Mouse (Mus musculus): ENCODE measurements around the gene Fam166b. TPM values are rescaled to one million over a fixed set of nuclear protein-coding genes. Genes with fewer than 3 reads are reported as not detected.

Gene Fam166b
- polyA plus RNA-seq, 1 experiment from 2014 or later: 2.2 TPM

DNA sequence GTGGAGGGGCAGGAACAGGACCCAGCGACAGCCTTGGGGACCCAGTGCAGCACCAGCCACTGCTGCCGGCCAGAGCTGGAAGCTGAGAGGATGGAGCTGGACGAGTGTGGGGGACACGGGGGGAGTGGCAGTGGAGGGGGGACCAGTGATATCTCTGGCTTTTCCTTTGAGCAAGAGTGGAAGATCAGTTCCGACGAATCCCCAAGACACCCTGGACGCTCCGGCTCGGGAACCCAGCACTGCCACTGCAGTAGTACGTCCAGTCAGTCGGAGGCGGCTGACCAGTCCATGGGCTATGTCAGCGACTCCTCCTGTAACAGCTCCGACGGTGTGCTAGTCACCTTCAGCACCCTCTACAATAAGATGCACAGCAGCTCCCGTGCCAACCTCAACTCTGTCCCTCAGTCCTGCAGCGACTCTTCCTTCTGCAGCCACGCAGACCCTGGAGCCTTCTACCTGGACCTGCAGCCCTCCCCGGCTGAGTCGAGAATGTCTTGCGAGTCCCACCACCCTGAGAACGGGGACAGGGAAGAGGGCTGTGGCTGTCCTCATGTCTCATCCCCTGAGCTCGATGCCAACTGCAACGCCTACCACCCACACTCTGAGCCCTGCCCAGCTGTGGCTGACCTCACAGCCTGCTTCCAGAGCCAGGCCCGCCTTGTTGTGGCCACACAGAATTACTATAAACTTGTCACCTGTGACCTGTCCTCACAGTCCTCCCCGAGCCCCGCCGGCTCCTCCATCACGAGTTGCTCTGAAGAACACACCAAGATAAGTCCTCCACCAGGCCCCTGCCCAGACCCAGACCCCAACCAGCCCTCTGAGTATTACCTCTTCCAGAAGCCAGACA, 13.5 kb downstream of the Fam166b start:
- Histone ChIP-seq H3K27ac (no peak overlapping the region), H3K4me2 (replicated peaks) (no peak overlapping the region), H3K36me3 (replicated peaks; ENCODE audit: control insufficient read depth, insufficient read depth) (peaks cover 60% of the 10 kb centered on the region), H3K4me3 (replicated peaks; ENCODE audit: low read length) (no peak overlapping the region), H3K9me3 (ENCODE audit: control insufficient read depth, low read length) (no peaks in the 10 kb centered on the region), H3K4me1 (replicated peaks; ENCODE audit: control insufficient read depth, insufficient read depth, low read length) (peaks cover 7% of the 10 kb centered on the region), H3K27me3 (ENCODE audit: control insufficient read depth, insufficient read depth, low read length) (no peaks in the 10 kb centered on the region), H3K9ac (no peak overlapping the region)
- ATAC-seq (ENCODE audit: low FRiP score): no peak
- no peak for DNase-seq (ENCODE audit: low spot score)
- WGBS: 91% methylated on average over 29 of the region's 29 CpGs

DNA sequence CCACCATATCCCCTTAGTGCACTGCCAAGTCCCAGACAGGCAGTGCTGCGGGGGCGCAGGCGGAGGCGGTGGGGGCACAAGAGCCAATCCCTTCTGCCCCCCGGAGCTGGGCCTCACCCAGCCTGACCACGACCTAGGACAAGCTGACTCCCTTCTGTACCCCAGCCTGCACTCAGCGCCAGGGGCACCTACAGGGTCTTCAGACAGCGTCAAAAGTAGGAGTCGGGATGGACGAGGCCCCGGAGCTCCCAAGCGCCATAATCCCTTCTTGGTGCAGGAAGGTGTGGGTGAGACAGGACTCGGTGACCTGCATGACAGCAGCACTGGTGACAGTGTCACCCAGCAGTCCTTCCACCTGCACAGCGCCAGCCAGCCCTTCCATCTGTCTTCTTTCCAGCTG, 14.2 kb downstream of the Fam166b start:
- Histone ChIP-seq H3K4me2 (replicated peaks) (no peak overlapping the region), H3K27me3 (ENCODE audit: control insufficient read depth, insufficient read depth, low read length) (no peaks in the 10 kb centered on the region), H3K36me3 (replicated peaks; ENCODE audit: control insufficient read depth, insufficient read depth) (peaks cover 56% of the 10 kb centered on the region), H3K9me3 (ENCODE audit: control insufficient read depth, low read length) (no peaks in the 10 kb centered on the region), H3K9ac (no peak overlapping the region), H3K4me1 (replicated peaks; ENCODE audit: control insufficient read depth, insufficient read depth, low read length) (peaks cover 13% of the 10 kb centered on the region), H3K4me3 (replicated peaks; ENCODE audit: low read length) (no peak overlapping the region), H3K27ac (no peak overlapping the region)
- WGBS: 95% methylated on average over 14 of the region's 14 CpGs
- ATAC-seq (ENCODE audit: low FRiP score) (no peak), DNase-seq (ENCODE audit: low spot score) (no peak)

DNA sequence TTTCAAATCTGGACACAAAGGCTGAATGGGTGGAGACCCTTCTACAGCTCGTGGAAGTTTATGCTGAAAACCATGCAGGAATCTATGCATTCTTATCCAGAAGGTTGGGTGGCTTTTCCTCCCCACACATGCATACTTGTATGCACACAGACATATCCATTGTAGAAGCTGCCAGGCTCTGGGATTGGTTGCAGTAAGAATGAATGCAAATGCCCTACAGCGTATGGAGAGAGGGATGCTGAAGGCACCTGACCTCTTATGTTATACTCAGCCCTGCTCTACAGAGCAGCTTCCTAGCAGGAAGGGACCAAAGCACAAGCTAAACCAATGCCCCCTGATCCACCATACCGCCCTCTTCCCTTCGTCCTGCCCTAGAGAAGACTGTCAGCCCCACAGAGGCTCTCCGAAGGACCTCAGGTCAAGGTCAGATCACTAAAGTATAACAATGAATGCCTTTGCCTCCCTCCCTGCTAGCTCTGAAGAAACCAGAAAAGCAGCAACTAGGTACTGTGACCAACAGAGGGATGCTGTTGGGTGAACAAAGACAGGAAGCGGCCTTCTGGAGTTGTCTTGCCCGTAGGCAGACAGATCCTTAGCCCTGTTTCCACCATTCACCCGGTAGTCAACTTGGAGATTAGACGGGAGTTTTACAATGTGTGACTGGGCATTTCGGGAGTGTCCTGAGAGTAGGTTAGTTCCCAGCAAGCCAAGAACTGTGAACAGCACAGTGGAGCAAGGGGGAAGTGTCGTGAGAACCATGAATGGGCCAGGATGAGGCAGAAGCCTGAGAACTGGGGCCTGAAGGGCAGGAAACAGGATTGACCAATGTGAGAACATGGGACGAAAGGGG, 21.6 kb downstream of the Fam166b start:
- 50% methylated on average over 12 of the region's 12 CpGs for WGBS
- Histone ChIP-seq H3K4me1 (replicated peaks; ENCODE audit: control insufficient read depth, insufficient read depth, low read length) (peaks cover 42% of the 10 kb centered on the region), H3K9me3 (ENCODE audit: control insufficient read depth, low read length) (no peaks in the 10 kb centered on the region), H3K4me3 (replicated peaks; ENCODE audit: low read length) (peak overlapping the region; percentile 63), H3K36me3 (replicated peaks; ENCODE audit: control insufficient read depth, insufficient read depth) (peaks cover 2% of the 10 kb centered on the region; the same call in 1 of the 2 replicates), H3K9ac (peak overlapping the region; percentile 91), H3K27me3 (ENCODE audit: control insufficient read depth, insufficient read depth, low read length) (no peaks in the 10 kb centered on the region), H3K4me2 (replicated peaks) (peak overlapping the region; percentile 76), H3K27ac (peak overlapping the region; percentile 98)
- DNase-seq (ENCODE audit: low spot score): peak; percentile 67
- ATAC-seq (ENCODE audit: low FRiP score): peak; percentile 56

DNA sequence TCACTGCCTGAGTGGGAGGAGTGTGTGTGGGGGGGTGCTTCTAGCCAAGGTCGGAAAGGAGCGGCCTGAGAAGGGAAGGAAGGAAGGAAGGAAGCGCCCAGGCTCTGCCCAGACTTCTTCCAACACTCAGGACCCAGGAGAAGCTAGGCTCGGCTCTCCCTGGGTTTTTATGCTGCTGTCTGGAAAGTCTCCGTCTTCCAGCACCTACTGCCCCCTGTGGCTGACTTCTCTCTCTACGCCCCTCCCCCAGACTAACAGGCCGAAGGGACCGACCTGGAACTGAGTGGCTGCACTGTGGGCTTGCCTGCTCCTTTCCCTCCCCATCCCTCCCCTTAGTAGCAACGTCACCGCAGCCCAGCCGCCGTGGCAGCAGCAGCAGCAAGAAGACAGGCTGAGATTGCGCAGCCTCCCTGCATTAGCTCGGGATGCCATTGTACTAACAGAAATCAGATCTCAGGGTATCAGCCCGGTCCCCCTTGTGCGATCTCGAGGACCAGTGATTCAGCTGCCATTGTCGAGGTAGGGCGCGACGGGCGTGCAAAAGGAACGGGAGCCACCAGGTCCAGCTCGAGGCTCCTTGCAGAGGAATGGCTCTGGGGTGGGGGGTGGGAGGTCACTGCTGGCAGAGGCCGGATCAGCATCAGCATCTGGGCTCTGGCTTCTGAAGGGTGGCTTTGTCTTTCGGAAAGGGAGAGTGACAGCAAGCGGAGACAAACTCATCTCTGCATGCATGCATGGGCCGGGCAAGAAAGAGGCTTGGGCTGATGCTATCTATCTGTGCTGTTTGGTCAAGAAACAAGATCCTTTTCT, 22.6 kb downstream of the Fam166b start:
- ATAC-seq (ENCODE audit: low FRiP score) (peak; percentile 97), DNase-seq (ENCODE audit: low spot score) (peak; percentile 89)
- Histone ChIP-seq H3K27me3 (ENCODE audit: control insufficient read depth, insufficient read depth, low read length) (no peaks in the 10 kb centered on the region), H3K36me3 (replicated peaks; ENCODE audit: control insufficient read depth, insufficient read depth) (no peaks in the 10 kb centered on the region; the same call in 1 of the 2 replicates), H3K9me3 (ENCODE audit: control insufficient read depth, low read length) (no peaks in the 10 kb centered on the region), H3K4me1 (replicated peaks; ENCODE audit: control insufficient read depth, insufficient read depth, low read length) (peaks cover 39% of the 10 kb centered on the region), H3K9ac (peak overlapping the region; percentile 91), H3K27ac (peak overlapping the region; percentile 98), H3K4me3 (replicated peaks; ENCODE audit: low read length) (peak overlapping the region; percentile 63), H3K4me2 (replicated peaks) (peak overlapping the region; percentile 76)
- under 1% methylated on average over 28 of the region's 28 CpGs for WGBS

DNA sequence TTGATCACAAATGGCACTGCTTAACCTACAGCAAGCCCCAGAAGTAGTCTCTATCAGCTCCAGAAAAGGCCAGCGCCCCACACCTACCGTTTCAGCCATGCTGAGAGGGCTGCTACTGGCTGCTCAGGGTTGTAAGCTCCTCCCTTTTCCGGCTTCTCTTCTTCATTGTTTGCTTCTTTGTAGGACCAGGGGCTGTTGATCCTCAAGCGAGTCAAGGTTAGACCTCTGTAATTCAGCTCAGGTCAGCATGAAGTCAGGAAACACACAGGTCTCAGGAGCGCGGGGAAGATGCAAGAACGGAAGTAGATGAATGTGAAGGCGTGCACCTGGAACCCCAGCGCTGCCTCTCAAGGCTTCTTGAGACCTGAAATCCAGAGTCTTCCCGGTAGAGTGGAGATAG, 24.2 kb downstream of the Fam166b start:
- H3K36me3 ChIP-seq (replicated peaks; ENCODE audit: control insufficient read depth, insufficient read depth): no peaks in the 10 kb centered on the region
- H3K9me3 ChIP-seq (ENCODE audit: control insufficient read depth, low read length): no peaks in the 10 kb centered on the region
- no peak overlapping the region for H3K4me2 ChIP-seq (replicated peaks)
- no peak overlapping the region for H3K4me3 ChIP-seq (replicated peaks; ENCODE audit: low read length)
- no peak overlapping the region for H3K27ac ChIP-seq
- no peak overlapping the region for H3K9ac ChIP-seq
- ATAC-seq (ENCODE audit: low FRiP score): no peak
- H3K27me3 ChIP-seq (ENCODE audit: control insufficient read depth, insufficient read depth, low read length): no peaks in the 10 kb centered on the region
- 89% methylated on average over 10 of the region's 10 CpGs for WGBS
- H3K4me1 ChIP-seq (replicated peaks; ENCODE audit: control insufficient read depth, insufficient read depth, low read length): peaks cover 29% of the 10 kb centered on the region
- DNase-seq (ENCODE audit: low spot score): no peak

DNA sequence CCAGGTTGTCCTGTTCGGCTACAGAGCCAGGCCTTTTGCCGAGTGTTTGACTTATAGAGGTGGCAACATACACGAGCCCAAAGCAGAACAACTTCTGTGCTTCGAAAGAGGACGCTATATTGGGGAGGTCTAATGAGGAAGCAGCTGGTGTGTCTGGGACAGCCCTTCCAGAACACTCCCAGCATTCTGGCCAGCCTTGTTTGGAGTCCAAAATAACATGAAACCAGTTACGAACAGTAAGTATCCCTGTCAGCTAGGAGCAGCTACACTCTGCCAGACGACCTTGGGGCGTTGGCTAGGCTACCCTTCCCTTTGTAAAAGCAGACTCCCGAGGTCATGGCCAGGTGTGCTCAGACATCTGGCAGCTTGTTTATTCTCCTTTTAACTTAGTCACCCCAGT, 26.7 kb downstream of the Fam166b start:
- ATAC-seq (ENCODE audit: low FRiP score) (no peak), DNase-seq (ENCODE audit: low spot score) (no peak)
- 90% methylated on average over 9 of the region's 9 CpGs for WGBS
- Histone ChIP-seq H3K9ac (no peak overlapping the region), H3K9me3 (ENCODE audit: control insufficient read depth, low read length) (no peaks in the 10 kb centered on the region), H3K4me2 (replicated peaks) (no peak overlapping the region), H3K4me1 (replicated peaks; ENCODE audit: control insufficient read depth, insufficient read depth, low read length) (peaks cover 22% of the 10 kb centered on the region), H3K4me3 (replicated peaks; ENCODE audit: low read length) (no peak overlapping the region), H3K36me3 (replicated peaks; ENCODE audit: control insufficient read depth, insufficient read depth) (no peaks in the 10 kb centered on the region), H3K27ac (no peak overlapping the region), H3K27me3 (ENCODE audit: control insufficient read depth, insufficient read depth, low read length) (no peaks in the 10 kb centered on the region)

DNA sequence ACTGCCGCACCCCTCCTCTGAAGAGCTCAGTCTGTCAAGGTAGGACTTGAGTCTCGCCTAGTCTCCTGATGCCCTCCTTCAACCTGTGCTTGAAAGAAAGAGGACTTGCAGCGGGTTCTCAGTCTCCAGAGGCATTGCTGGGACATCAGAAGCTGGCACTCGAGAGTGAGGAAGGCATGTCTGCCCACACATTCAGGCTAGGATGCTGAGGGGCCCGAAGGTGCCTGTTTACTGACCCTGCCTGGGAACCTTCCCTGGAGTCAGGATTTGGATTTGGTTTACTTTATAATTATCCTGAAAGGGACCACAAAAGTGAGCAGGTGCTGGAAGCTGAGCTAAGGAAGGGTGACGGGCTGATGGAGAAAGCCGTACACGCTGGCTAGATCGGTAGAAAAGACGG, 27.4 kb downstream of the Fam166b start:
- H3K9ac ChIP-seq: no peak overlapping the region
- H3K27ac ChIP-seq: no peak overlapping the region
- H3K4me2 ChIP-seq (replicated peaks): no peak overlapping the region
- no peaks in the 10 kb centered on the region for H3K9me3 ChIP-seq (ENCODE audit: control insufficient read depth, low read length)
- peaks cover 22% of the 10 kb centered on the region for H3K4me1 ChIP-seq (replicated peaks; ENCODE audit: control insufficient read depth, insufficient read depth, low read length)
- H3K4me3 ChIP-seq (replicated peaks; ENCODE audit: low read length): no peak overlapping the region
- DNase-seq (ENCODE audit: low spot score) (no peak), ATAC-seq (ENCODE audit: low FRiP score) (no peak)
- H3K36me3 ChIP-seq (replicated peaks; ENCODE audit: control insufficient read depth, insufficient read depth): no peaks in the 10 kb centered on the region
- WGBS: 89% methylated on average over 10 of the region's 10 CpGs
- H3K27me3 ChIP-seq (ENCODE audit: control insufficient read depth, insufficient read depth, low read length): no peaks in the 10 kb centered on the region

DNA sequence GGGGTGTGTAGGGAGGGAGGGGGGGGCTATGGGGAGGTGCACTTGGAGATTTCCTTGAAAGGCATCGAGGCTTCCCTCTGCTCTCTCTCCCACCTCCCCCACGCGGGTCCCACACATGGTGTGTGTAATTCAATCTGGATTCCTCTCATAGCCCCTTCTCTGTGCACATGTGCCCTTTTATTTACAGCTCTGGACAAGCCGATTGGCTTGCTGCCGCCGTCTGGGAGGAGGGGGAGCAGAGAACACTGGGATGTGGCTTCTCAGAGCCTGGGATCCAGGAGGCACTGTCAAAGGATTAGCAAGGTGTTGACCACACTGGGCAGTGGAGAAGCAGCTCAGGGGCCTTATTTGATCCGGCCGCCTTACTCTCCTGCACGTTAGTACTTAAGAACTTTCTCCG, 28.0 kb downstream of the Fam166b start:
- H3K9me3 ChIP-seq (ENCODE audit: control insufficient read depth, low read length): no peaks in the 10 kb centered on the region
- 39% methylated on average over 10 of the region's 10 CpGs for WGBS
- DNase-seq (ENCODE audit: low spot score) (no peak), ATAC-seq (ENCODE audit: low FRiP score) (no peak)
- H3K9ac ChIP-seq: no peak overlapping the region
- no peak overlapping the region for H3K27ac ChIP-seq
- H3K4me1 ChIP-seq (replicated peaks; ENCODE audit: control insufficient read depth, insufficient read depth, low read length): peaks cover 21% of the 10 kb centered on the region
- H3K27me3 ChIP-seq (ENCODE audit: control insufficient read depth, insufficient read depth, low read length): no peaks in the 10 kb centered on the region
- no peaks in the 10 kb centered on the region for H3K36me3 ChIP-seq (replicated peaks; ENCODE audit: control insufficient read depth, insufficient read depth)
- H3K4me3 ChIP-seq (replicated peaks; ENCODE audit: low read length): no peak overlapping the region
- no peak overlapping the region for H3K4me2 ChIP-seq (replicated peaks)
